Mouse (Mus musculus) cerebellum, adult 2 months (tissue): ENCODE data around the gene Acan. TPM values are rescaled to one million over a fixed set of nuclear protein-coding genes. Genes with fewer than 3 reads are reported as not detected.
A peak's percentile ranks its signal among the peaks of the same experiment; 100 is the strongest.

Source experiments
- DNase-seq, 2 experiments: peaks; one replicate each; pipeline ENCODE4 v3.0.0; 2021
- H3K27ac ChIP-seq: fragments of 200-500 bp; 2 replicates; pipeline ENCODE4 v1.5.1; 2012; ENCODE audit warnings: low read length, control low read depth, inconsistent platforms; ENCODE audit not compliant: insufficient read depth
- H3K27me3 ChIP-seq: fragments of 200-500 bp; 2 replicates; pipeline ENCODE4 v1.6.1; 2012; ENCODE audit warnings: inconsistent platforms, mild to moderate bottlenecking, low read length, moderate library complexity; ENCODE audit not compliant: control insufficient read depth, insufficient read depth
- H3K4me1 ChIP-seq: fragments of 200-500 bp; 2 replicates; pipeline ENCODE4 v1.6.1; 2011; ENCODE audit warnings: low read length; ENCODE audit not compliant: control insufficient read depth, insufficient read depth
- H3K4me3 ChIP-seq: fragments of 200-500 bp; replicated peaks from 2 replicates; pipeline ENCODE3; 2011; ENCODE audit warnings: mild to moderate bottlenecking, low read depth, low read length, control low read depth; ENCODE audit not compliant: insufficient read depth
- CTCF ChIP-seq: fragments of 200-500 bp; IDR thresholded peaks from 2 replicates; pipeline ENCODE4 v1.5.1; 2011; ENCODE audit warnings: low read depth, mild to moderate bottlenecking, control low read depth, low read length, moderate library complexity, borderline replicate concordance; ENCODE audit not compliant: insufficient read depth
- POLR2A ChIP-seq: fragments of 200-500 bp; IDR thresholded peaks from 2 replicates; pipeline ENCODE4 v1.6.1; 2011; ENCODE audit warnings: low read length, control low read depth, borderline replicate concordance; ENCODE audit not compliant: insufficient read depth
- WGBS: fragments of 180-500 bp; shearing (Covaris S2); methylation state at CpG from one replicate; pipeline ENCODE4 v1.1.7; 2018; 5-methylcytosine and 5-hydroxymethylcytosine counted together
- polyA plus RNA-seq: library from polyadenylated mRNA; depleted of rRNA; stranded (reverse); fragments of >200 nt; gene quantifications from 2 replicates; pipeline ENCODE4 v1.2.3, GENCODE M21; 2012; rRNA removed

Gene Acan
- polyA plus RNA-seq, 1 experiment, result 5.6 TPM

DNA sequence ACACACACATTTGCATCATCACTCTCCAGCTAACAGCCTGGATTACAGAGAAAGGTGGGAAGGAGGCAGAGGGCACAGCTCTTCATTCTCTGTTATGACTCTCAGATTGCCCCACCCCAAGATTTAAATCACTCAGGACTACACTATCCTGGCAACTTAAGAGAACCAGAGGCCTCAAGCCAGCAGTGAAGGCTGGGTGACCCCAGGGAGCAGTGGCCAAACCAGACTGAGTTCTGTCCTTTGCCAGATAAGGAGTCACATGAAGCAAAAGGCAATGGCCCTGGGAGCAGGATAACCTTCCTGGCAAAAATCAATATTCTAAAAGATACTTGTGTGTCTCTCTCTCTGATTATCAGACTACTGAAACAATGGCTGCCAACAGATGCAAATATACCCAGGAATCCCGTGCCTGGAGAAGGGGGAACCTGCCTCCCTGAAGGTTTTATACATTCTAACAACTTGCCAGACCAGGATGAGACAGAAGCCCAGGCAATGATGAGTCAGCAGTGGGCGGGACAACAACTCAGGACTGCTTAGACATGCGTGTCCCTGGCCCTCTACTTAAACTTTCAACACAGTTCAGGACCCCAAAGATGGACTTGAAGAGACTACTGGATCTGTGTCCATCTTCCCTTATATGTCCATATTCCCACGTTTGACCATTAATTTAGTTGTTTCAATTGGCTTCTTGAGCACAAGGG, 86.8 kb downstream of the Acan start:
- no peaks in the 10 kb centered on the region for H3K4me1 ChIP-seq
- TF ChIP-seq POLR2A (no peak), CTCF (no peak)
- DNase-seq, result no peak
- no peak overlapping the region for H3K27ac ChIP-seq
- 65% methylated on average over 4 of the region's 4 CpGs for WGBS
- H3K4me3 ChIP-seq, result no peak overlapping the region
- no peaks in the 10 kb centered on the region for H3K27me3 ChIP-seq

DNA sequence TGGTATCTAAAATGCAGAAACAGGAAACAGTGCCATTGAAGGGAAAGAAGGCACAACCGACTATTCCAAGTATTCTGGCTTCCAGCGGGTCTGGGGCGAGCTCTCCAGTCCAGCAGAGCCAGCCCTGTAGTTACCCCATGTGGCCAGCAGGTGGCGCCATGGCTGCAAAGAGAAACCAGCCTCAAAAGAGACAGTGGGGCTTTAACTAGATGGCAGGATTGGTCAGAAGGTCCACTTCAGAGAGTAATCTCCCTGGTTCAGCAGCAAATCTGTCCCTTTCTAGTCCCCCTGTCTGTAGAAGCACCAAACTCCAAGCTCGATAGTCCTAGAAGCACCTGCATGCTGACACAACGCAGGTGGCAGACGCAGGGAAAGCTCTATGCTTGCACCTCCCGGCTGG, 87.6 kb downstream of the Acan start:
- TF ChIP-seq CTCF, result peak; percentile 93
- no peak for TF ChIP-seq POLR2A
- 40% methylated on average over 8 of the region's 8 CpGs for WGBS
- H3K27ac ChIP-seq, result no peak overlapping the region
- no peaks in the 10 kb centered on the region for H3K27me3 ChIP-seq
- H3K4me1 ChIP-seq, result no peaks in the 10 kb centered on the region
- no peak overlapping the region for H3K4me3 ChIP-seq
- DNase-seq, result peak; percentile 62 to 80

DNA sequence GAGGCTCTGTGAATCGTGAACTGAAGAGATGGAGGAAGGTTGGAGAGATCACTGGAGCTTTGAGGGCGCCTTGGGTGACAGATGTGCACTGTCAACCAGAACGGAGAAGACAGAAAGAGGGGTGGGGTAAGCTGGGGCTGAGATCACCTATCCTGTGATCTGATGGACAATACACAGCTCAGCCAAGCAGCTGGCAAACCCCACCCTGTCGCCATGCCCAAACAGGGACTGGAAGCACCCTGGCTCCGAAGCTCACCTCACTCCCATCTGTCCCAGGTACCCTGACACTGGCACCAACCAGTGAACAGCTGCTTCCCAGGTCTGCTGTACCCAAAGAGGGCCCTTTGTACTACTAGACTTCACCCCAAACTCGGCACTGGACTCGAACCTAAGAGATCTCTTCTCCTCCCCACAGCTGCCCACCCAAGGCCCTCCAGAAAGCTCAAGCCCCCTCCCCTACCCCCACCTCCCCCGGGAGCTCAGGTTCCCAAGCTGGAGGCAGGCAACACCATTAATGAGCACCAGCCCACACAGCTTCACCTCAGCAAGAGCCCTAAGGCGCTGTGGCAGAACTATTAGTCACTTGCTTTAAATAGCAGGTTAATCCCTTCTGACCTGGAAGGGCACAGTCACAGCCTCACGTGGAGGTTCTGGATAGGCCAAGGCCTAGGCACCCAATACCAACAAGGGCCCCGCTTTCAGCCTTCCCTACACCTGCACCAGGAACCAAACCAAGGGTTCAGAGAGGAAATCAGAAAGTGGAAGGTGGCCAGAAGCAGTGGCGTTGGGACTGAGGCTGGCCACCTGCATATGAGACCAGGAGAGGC, 93.9 kb downstream of the Acan start:
- TF ChIP-seq POLR2A, result no peak
- no peak for TF ChIP-seq CTCF
- H3K4me3 ChIP-seq, result no peak overlapping the region
- DNase-seq, result no peak
- 66% methylated on average over 12 of the region's 12 CpGs for WGBS
- no peaks in the 10 kb centered on the region for H3K4me1 ChIP-seq
- no peak overlapping the region for H3K27ac ChIP-seq
- H3K27me3 ChIP-seq, result no peaks in the 10 kb centered on the region

DNA sequence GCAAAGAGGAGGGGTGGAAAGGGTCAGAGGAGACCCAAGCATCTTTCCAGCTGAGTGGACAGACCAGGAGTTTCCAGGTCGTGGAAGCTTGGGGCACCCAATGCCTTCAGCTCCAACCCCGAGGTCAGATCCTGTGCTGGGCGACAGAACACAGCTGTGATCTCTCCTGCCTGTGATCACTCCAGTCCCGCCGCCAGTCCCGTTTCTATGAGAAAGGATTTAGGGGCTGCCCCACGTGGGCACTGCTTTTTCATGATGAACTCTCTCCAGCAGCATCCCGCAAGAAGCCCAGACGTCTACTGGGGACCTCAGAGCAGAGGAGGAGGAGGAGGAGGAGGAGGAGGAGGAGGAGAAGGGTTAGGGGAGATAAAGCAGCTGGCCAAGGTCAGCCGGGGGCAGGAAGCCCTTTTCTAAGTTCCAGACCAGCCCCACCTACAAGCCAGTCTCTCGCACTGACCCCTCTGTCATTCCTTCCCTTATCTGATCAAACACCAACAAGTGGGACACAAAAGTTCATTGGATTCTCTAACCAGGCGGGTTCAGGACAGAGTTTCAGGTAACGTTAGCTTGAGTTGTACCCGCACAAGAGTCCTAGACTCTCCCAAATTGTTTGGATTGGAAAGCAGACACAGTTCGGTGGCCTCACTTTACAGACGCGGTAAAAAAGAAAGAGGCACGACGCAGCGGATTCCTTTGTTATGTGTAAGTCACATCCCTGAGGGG, 94.8 kb downstream of the Acan start:
- Histone ChIP-seq H3K27ac (no peak overlapping the region), H3K27me3 (no peaks in the 10 kb centered on the region), H3K4me3 (no peak overlapping the region), H3K4me1 (no peaks in the 10 kb centered on the region)
- DNase-seq, result no peak
- WGBS, result 7% methylated on average over 20 of the region's 20 CpGs
- TF ChIP-seq CTCF (no peak), POLR2A (no peak)

DNA sequence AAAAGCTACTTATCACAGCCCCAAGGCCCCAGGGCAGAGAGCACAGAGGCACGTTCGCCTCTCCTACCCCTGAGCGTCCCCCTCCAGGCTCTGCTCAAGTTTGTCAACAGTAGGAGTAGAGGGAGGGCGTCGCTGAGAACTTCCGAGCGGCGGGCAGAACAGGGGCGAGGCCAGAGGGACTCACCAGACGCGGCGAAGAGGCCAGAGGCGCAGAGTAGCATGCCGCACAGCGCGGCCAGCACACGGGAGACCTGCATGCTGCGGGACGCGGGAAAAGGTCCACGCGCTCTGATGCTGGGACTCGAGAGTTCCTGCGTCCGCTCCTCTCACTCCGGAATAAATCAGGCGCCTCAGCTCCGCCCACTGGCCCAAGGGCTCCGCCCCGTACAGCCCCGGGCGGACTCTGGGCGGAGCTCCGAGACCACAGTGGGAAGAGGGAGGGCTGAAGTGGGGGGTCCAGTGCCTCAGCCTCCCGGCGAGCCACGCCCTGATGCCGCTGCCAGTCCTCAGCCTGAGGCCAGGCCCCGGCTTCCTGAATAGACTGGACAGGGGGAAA, 95.5 kb downstream of the Acan start, which contains the start of gene Mfge8:
Gene Mfge8, minus strand, starts transcription at position 350 of the 556 bp plus-strand sequence.
- DNase-seq, result peak; percentile 58 to 60
- TF ChIP-seq POLR2A (no peak), CTCF (no peak)
- peak within 1 kb of the TSS; percentile 42 for H3K4me3 ChIP-seq
- no peaks in the 10 kb centered on the region for H3K4me1 ChIP-seq
- H3K27me3 ChIP-seq, result no peaks in the 10 kb centered on the region
- 1% methylated on average over 39 of the region's 39 CpGs for WGBS
- H3K27ac ChIP-seq, result no peak within 1 kb of the TSS

DNA sequence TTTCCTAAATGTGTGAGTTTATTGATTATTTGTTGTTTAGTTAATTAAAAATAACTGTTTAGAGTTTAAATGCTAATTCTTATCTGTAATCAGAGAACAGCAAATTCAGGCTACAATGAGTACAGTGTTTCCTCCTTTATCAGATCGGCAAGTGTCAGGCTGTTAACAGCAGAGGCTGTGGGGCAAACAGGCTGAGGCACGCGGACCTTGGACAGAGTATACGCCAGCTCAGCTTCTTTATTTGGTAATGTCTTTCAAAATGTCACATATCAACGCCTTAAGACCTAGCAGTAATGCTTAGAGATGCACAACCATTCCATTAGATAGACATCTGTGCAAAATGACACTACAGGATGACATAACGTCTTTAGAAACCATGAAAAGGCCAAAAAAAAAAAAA, 96.2 kb downstream of the Acan start:
- H3K4me1 ChIP-seq, result no peaks in the 10 kb centered on the region
- H3K27me3 ChIP-seq, result no peaks in the 10 kb centered on the region
- H3K4me3 ChIP-seq, result no peak overlapping the region
- TF ChIP-seq CTCF, result no peak
- no peak for TF ChIP-seq POLR2A
- DNase-seq, result no peak
- H3K27ac ChIP-seq, result no peak overlapping the region
- 77% methylated on average over 6 of the region's 6 CpGs for WGBS

DNA sequence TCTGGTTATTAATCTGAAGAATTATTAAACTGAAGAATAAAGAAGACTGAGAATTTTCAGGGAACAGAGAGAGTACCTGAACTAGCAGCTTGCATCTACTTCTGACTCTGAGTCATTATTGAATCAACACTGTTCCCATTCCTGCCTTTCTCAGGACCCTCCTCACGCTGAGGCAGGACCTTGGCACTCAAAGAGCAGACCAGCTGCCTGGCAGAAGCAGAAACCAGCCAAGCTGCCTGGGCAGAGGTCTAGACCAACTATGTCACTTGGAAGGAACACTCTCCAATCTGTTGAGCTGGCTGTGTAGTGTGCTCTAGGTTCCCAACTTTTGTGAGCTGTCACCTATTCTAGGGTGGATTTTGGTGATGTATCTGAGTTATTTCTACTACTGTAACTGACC, 106.1 kb downstream of the Acan start:
- H3K27ac ChIP-seq, result no peak overlapping the region
- no peak for TF ChIP-seq POLR2A
- TF ChIP-seq CTCF, result no peak
- no peaks in the 10 kb centered on the region for H3K27me3 ChIP-seq
- 3% methylated on average over 1 of the region's 1 CpGs for WGBS
- H3K4me3 ChIP-seq, result no peak overlapping the region
- H3K4me1 ChIP-seq, result no peaks in the 10 kb centered on the region
- DNase-seq, result no peak

Other genes starting within 250 kb of the Acan start
- 8.5 and 9.7 TPM in 2 replicates for gene Det1, start 206.2 kb upstream of the Acan start, polyA plus RNA-seq
- 23.7 and 27.2 TPM in 2 replicates for gene Aen, start 157.6 kb upstream of the Acan start, polyA plus RNA-seq
- gene Isg20, start 140.1 kb upstream of the Acan start, polyA plus RNA-seq, result 1.8 and 3.0 TPM in 2 replicates
- gene Hapln3, start 77.5 kb downstream of the Acan start, polyA plus RNA-seq, result 0.79 and 0.87 TPM in 2 replicates
- gene Mfge8, start 95.6 kb downstream of the Acan start, polyA plus RNA-seq, result 83.7 and 90.9 TPM in 2 replicates
- gene Abhd2, start 219.7 kb downstream of the Acan start, polyA plus RNA-seq, result 22.0 and 25.3 TPM in 2 replicates